Mouse (Mus musculus): ENCODE results near the gene 1700020D05Rik. TPM values are rescaled to one million over a fixed set of nuclear protein-coding genes. Genes with fewer than 3 reads are reported as not detected.

Gene 1700020D05Rik
- total RNA-seq (2021) = 1 to 10 TPM; 5.6 to 9.8 TPM
- long read RNA-seq = 0 reads

GRCm38 (mm10) chr19:5503687-5504086 is at the start of gene 1700020D05Rik:
1700020D05Rik (minus strand) TSS chr19:5503787.
- no peak for DNase-seq (ENCODE audit: low spot score in 2 of 2)

GRCm38 (mm10) chr19:5547471-5548056 is 44.0 kb upstream of the 1700020D05Rik start:
- no peak for DNase-seq (ENCODE audit: low spot score in 2 of 2)

- no peak for DNase-seq (ENCODE audit: low spot score in 2 of 2)
These were observed 40.4 kb upstream of the 1700020D05Rik start for GRCm38 (mm10) chr19:5544031-5544430.

- DNase-seq (ENCODE audit: low spot score in 2 of 2) = no peak
These were observed 39.8 kb upstream of the 1700020D05Rik start for GRCm38 (mm10) chr19:5543362-5543761.

- DNase-seq (ENCODE audit: low spot score in 2 of 2) = no peak
These were observed 35.2 kb upstream of the 1700020D05Rik start for GRCm38 (mm10) chr19:5538786-5539185.

- DNase-seq (ENCODE audit: low spot score in 2 of 2) = no peak
These were observed 28.9 kb upstream of the 1700020D05Rik start for GRCm38 (mm10) chr19:5532520-5532919.

- DNase-seq (ENCODE audit: low spot score in 2 of 2) = no peak
These were observed 26.5 kb upstream of the 1700020D05Rik start for GRCm38 (mm10) chr19:5530138-5530524.

- peak; percentile 96 for DNase-seq (ENCODE audit: low spot score in 2 of 2)
These were observed 25.9 kb upstream of the 1700020D05Rik start for GRCm38 (mm10) chr19:5529325-5530137.

GRCm38 (mm10) chr19:5525204-5525603 is 21.6 kb upstream of the 1700020D05Rik start:
- DNase-seq (ENCODE audit: low spot score in 2 of 2) = no peak

- DNase-seq (ENCODE audit: low spot score in 2 of 2) = no peak
These were observed 15.1 kb upstream of the 1700020D05Rik start for GRCm38 (mm10) chr19:5518721-5519120.

- no peak for DNase-seq (ENCODE audit: low spot score in 2 of 2)
These were observed 13.4 kb upstream of the 1700020D05Rik start for GRCm38 (mm10) chr19:5516906-5517505.

GRCm38 (mm10) chr19:5515840-5516777 is 12.5 kb upstream of the 1700020D05Rik start:
- DNase-seq (ENCODE audit: low spot score in 2 of 2) = no peak

- DNase-seq (ENCODE audit: low spot score in 2 of 2) = no peak
These were observed 9.4 kb upstream of the 1700020D05Rik start for GRCm38 (mm10) chr19:5513005-5513349.

- DNase-seq (ENCODE audit: low spot score in 2 of 2) = peak in 1 of 2 experiments; percentile 17
These were observed 8.8 kb upstream of the 1700020D05Rik start for GRCm38 (mm10) chr19:5512091-5513004.

GRCm38 (mm10) chr19:5511074-5511632 is 7.6 kb upstream of the 1700020D05Rik start:
- DNase-seq (ENCODE audit: low spot score in 2 of 2) = no peak

- peak; percentile 95 to 97 for DNase-seq (ENCODE audit: low spot score in 2 of 2)
These were observed 6.7 kb upstream of the 1700020D05Rik start, which contains the start of gene Snx32 for GRCm38 (mm10) chr19:5510031-5511026. Snx32 (minus strand) TSS chr19:5510538.

GRCm38 (mm10) chr19:5500330-5500875 is 3.2 kb downstream of the 1700020D05Rik start:
- DNase-seq (ENCODE audit: low spot score in 2 of 2) = no peak

GRCm38 (mm10) chr19:5496052-5496370 is 7.6 kb downstream of the 1700020D05Rik start:
- no peak for DNase-seq (ENCODE audit: low spot score in 2 of 2)

Data from layer of hippocampus, postnatal 10 days (tissue).